Mouse (Mus musculus) ES-Bruce4 (cell line): ENCODE measurements at regions not wholly inside any gene's neighbourhood (a gene's known extent, or its start where the extent isn't known, plus 50 kb on each side); places are given as distances from the start of the nearest gene placed in this dataset.

ENCODE experiments used
- H3K27ac ChIP-seq: 2 replicates; pipeline ENCODE4 v1.5.1; 2012; ENCODE audit warnings: low read length, inconsistent platforms; ENCODE audit not compliant: insufficient read depth
- H3K27me3 ChIP-seq: 2 replicates; pipeline ENCODE4 v1.6.1; 2012; ENCODE audit warnings: mild to moderate bottlenecking, low read length, inconsistent platforms; ENCODE audit not compliant: control insufficient read depth, poor library complexity, insufficient read depth, severe bottlenecking
- H3K36me3 ChIP-seq: 2 replicates; pipeline ENCODE4 v1.6.1; 2012; ENCODE audit warnings: inconsistent platforms, mild to moderate bottlenecking, low read length, moderate library complexity; ENCODE audit not compliant: control insufficient read depth, poor library complexity, insufficient read depth, severe bottlenecking
- H3K4me1 ChIP-seq: one replicate; pipeline ENCODE4 v1.8.1; 2011; ENCODE audit warnings: low read length; ENCODE audit not compliant: control insufficient read depth, insufficient read depth
- H3K4me3 ChIP-seq: 2 replicates; pipeline ENCODE4 v1.5.1; 2011; ENCODE audit warnings: low read depth, mild to moderate bottlenecking, low read length
- H3K9ac ChIP-seq: 2 replicates; pipeline ENCODE4 v1.6.1; 2012; ENCODE audit warnings: low read depth, mild to moderate bottlenecking, inconsistent platforms; ENCODE audit not compliant: poor library complexity, severe bottlenecking
- H3K9me3 ChIP-seq: replicated peaks from 2 replicates; pipeline ENCODE4 v1.6.1; 2012; ENCODE audit warnings: mild to moderate bottlenecking, low read length, inconsistent platforms; ENCODE audit not compliant: control insufficient read depth, poor library complexity, insufficient read depth, severe bottlenecking
- CTCF ChIP-seq: IDR thresholded peaks from one replicate; pipeline ENCODE4 v1.8.1; 2011; ENCODE audit warnings: low read depth, low read length
- EP300 ChIP-seq: IDR thresholded peaks from 2 replicates; pipeline ENCODE4 v1.6.1; 2011; ENCODE audit warnings: low read depth, low read length; ENCODE audit not compliant: insufficient read depth
- POLR2A ChIP-seq: IDR thresholded peaks from one replicate; pipeline ENCODE4 v1.8.1; 2011; ENCODE audit warnings: low read length; ENCODE audit not compliant: insufficient read depth

DNA sequence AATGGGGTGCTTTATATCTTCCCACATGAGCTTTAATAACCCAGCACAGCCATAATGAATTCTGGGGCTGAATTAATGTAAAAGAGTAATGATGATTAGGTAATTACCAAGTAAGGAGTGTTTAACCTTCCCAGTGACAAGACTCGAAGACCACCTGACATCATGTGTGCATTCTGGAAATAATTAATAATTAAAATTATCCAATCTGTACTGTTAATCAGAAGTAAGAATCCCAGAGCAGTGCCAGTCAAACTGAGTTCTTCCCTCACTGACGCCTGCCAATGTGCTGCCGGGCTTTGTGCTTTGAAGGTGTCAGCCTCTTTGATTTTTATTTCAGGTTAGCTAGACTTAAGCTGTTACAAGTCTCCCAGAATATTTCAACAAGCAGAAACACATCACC lies 183.0 kb upstream of the Plxna2 start:
- H3K4me1 ChIP-seq = no peaks in the 10 kb centered on the region
- no peaks in the 10 kb centered on the region for H3K36me3 ChIP-seq
- H3K27me3 ChIP-seq = no peaks in the 10 kb centered on the region; the same call in 1 of the 2 replicates
- H3K9ac ChIP-seq = no peak overlapping the region
- no peak overlapping the region for H3K27ac ChIP-seq
- H3K9me3 ChIP-seq = no peaks in the 10 kb centered on the region
- no peak overlapping the region for H3K4me3 ChIP-seq
- TF ChIP-seq POLR2A (no peak), EP300 (no peak), CTCF (no peak)

DNA sequence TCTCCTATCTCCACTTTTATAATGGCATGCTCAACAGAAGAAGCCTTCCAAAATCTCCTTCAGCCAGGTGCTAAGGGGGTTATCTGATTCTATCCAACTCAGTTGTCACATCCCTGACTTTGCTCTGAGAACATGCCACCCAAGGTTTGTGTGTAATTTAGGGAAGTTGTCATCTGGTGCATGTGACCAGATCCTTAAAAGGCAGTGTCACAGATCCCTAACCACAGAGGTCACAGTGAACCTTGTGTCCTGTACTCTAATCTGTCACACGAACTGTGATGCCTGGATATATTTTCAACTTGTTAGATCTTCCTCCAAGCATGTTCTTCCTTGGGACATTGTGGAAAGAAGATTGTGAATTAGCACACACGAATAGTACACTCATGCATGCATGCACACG lies 189.4 kb upstream of the Plxna2 start:
- no peaks in the 10 kb centered on the region for H3K9me3 ChIP-seq

DNA sequence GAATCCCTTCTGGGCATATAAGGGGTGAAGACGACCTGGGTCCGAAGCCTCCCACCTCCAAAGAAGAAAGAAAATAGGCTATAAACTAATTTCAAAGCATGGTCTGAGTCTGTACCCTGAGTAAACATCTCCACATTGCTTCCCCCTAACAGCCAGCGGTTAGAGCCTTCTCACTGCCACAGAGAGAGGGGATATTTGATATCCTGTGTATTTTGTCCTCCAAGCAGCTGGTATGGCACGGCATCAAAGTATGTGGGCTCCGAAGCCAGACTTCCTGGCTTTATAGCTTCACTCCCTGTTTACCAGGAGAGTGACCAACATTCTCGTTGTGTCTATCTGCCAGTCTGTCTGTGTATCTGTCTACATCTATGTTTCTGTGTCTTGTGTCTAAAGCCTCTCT lies 191.7 kb upstream of the Plxna2 start:
- no peak for TF ChIP-seq POLR2A
- no peak for TF ChIP-seq CTCF
- no peak for TF ChIP-seq EP300
- Histone ChIP-seq H3K27ac (no peak overlapping the region), H3K4me1 (no peaks in the 10 kb centered on the region), H3K36me3 (no peaks in the 10 kb centered on the region), H3K4me3 (no peak overlapping the region), H3K9me3 (no peaks in the 10 kb centered on the region), H3K27me3 (no peaks in the 10 kb centered on the region), H3K9ac (no peak overlapping the region)

More for the DNA sequence above, 189.4 kb upstream of the Plxna2 start:
- no peak overlapping the region for H3K27ac ChIP-seq
- TF ChIP-seq CTCF = no peak
- no peak for TF ChIP-seq EP300
- no peak for TF ChIP-seq POLR2A
- no peaks in the 10 kb centered on the region for H3K27me3 ChIP-seq
- H3K4me3 ChIP-seq = no peak overlapping the region
- no peaks in the 10 kb centered on the region for H3K36me3 ChIP-seq
- no peaks in the 10 kb centered on the region for H3K4me1 ChIP-seq
- H3K9ac ChIP-seq = no peak overlapping the region

DNA sequence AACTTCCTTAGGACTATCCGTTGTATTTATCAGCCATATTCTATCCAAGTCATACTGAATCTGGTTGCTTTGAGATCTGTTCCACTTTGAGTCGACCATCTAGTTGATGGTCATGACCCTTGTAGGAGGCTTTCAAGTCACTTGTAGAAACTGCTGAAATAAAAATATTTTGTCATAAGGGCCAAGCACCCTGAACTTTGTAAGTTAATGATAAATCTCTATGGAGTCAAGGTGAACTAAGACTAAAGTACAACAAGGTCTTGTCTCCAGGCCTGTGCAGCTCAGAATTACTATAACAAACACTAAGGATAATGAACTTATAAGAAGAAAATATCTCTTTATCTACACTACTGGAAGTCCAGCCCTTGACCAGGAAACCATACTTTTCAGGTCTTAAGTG lies 193.8 kb upstream of the Plxna2 start:
- H3K4me3 ChIP-seq = no peak overlapping the region
- H3K4me1 ChIP-seq = no peaks in the 10 kb centered on the region
- no peaks in the 10 kb centered on the region for H3K27me3 ChIP-seq
- H3K36me3 ChIP-seq = no peaks in the 10 kb centered on the region
- TF ChIP-seq POLR2A = no peak
- TF ChIP-seq EP300 = no peak
- TF ChIP-seq CTCF = no peak
- H3K9ac ChIP-seq = no peak overlapping the region
- H3K27ac ChIP-seq = no peak overlapping the region
- H3K9me3 ChIP-seq = no peaks in the 10 kb centered on the region

DNA sequence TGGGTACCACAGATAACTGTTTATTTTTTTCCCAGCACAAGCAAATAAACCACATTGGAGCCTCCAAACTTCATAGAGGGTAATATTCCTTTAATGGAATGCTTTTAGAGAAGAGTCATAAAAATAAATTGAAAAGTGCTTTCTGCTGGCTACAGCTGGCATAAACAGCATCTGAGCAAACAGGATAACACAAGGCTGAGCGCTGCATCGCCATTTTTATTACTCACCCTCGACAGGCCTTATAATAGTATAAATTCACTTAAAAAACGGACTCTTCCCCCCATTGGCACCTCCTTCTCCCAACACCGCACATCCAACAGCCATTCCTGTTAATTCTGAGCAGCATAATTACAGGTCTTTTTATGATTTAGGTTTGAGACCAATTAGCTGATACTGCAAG lies 205.8 kb upstream of the Plxna2 start:
- no peaks in the 10 kb centered on the region for H3K4me1 ChIP-seq
- H3K4me3 ChIP-seq = no peak overlapping the region
- H3K9ac ChIP-seq = no peak overlapping the region
- no peaks in the 10 kb centered on the region for H3K36me3 ChIP-seq
- H3K27ac ChIP-seq = no peak overlapping the region
- TF ChIP-seq CTCF = no peak
- TF ChIP-seq POLR2A = no peak
- TF ChIP-seq EP300 = no peak
- H3K27me3 ChIP-seq = no peaks in the 10 kb centered on the region
- H3K9me3 ChIP-seq = no peaks in the 10 kb centered on the region; the same call in 1 of the 2 replicates

DNA sequence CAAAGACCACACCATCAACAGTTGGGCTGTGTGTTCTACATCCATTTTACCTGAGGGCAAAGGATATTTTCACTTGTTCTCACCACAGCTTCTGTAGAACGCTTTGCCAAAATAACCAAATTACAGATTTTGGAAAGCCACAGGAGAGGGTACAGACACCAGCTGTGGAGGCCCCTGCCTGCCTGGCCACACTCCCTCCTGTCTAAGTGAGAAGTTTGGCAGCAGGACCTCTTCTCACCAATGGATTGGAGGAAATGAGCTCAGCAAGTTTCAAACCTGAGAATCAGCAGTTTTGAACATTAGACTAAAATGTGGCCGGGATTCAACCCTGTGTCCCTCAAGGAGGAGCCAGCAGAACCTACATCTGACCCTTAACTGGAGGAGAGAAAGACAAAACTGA lies 206.2 kb upstream of the Plxna2 start:
- Histone ChIP-seq H3K4me3 (no peak overlapping the region), H3K9ac (no peak overlapping the region), H3K27ac (no peak overlapping the region), H3K27me3 (no peaks in the 10 kb centered on the region), H3K9me3 (no peaks in the 10 kb centered on the region; the same call in 1 of the 2 replicates), H3K36me3 (no peaks in the 10 kb centered on the region), H3K4me1 (no peaks in the 10 kb centered on the region)
- TF ChIP-seq POLR2A = no peak
- TF ChIP-seq EP300 = no peak
- no peak for TF ChIP-seq CTCF

DNA sequence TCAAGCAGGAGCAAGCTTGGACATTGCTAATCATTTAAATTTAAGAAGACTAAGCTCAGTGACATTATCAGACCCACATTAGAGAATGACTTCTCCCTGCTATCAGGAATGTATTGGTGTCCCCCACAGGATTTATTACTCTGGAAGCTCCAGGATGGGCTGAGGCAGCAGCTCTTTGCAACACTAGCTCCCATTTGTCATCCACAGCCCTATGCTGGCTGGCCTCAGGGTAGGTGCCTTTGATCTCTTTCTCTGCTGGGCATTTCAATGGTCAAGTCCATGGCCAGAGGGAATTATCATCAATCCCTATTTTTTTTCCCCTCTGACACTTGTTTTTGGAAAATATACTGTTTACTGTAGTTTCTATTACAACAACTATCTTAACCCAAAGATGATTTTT lies 218.7 kb upstream of the Plxna2 start:
- Histone ChIP-seq H3K27me3 (no peaks in the 10 kb centered on the region), H3K9me3 (no peaks in the 10 kb centered on the region), H3K36me3 (no peaks in the 10 kb centered on the region), H3K27ac (no peak overlapping the region), H3K4me3 (no peak overlapping the region), H3K9ac (no peak overlapping the region), H3K4me1 (no peaks in the 10 kb centered on the region)
- TF ChIP-seq EP300 (no peak), CTCF (no peak), POLR2A (no peak)
